Mouse (Mus musculus) G1E (cell line): ENCODE measurements at regions not wholly inside any gene's neighbourhood (a gene's known extent, or its start where the extent isn't known, plus 50 kb on each side); places are given as distances from the start of the nearest gene placed in this dataset.

Experiments
- ATAC-seq: 2 replicates; pipeline ENCODE4 v1.8.0; 2016; ENCODE audit warnings: mild to moderate bottlenecking; ENCODE audit not compliant: insufficient number of reproducible peaks, poor library complexity, low FRiP score, severe bottlenecking; ENCODE audit errors: extremely low read depth
- DNase-seq: peaks from one replicate; pipeline ENCODE4 v3.0.0; 2012; ENCODE audit warnings: low spot score
- H3K27me3 ChIP-seq: 2 replicates; pipeline ENCODE4 v1.6.1; 2012; ENCODE audit warnings: mild to moderate bottlenecking, low read length, inconsistent platforms; ENCODE audit not compliant: insufficient read depth
- H3K36me3 ChIP-seq: replicated peaks from 2 replicates; pipeline ENCODE3; 2012; ENCODE audit warnings: mild to moderate bottlenecking, inconsistent platforms
- H3K4me1 ChIP-seq: 2 replicates; pipeline ENCODE4 v1.6.1; 2012; ENCODE audit warnings: low read depth, low read length, inconsistent platforms, mixed read lengths; ENCODE audit not compliant: insufficient read depth
- H3K4me3 ChIP-seq: 2 replicates; pipeline ENCODE4 v1.5.1; 2012; ENCODE audit warnings: low read depth, mild to moderate bottlenecking, inconsistent platforms, low read length, moderate library complexity, mixed read lengths
- H3K9me3 ChIP-seq: replicated peaks from 2 replicates; pipeline ENCODE4 v1.6.1; 2012; ENCODE audit warnings: inconsistent platforms
- CTCF ChIP-seq: IDR thresholded peaks from 2 replicates; pipeline ENCODE4 v1.5.1; 2012; ENCODE audit warnings: low read depth, low read length, inconsistent platforms, mixed read lengths
- GATA1 ChIP-seq: IDR thresholded peaks from 2 replicates; pipeline ENCODE4 v1.6.1; 2012; ENCODE audit warnings: borderline replicate concordance, low read length, inconsistent platforms, mixed read lengths
- GATA2 ChIP-seq: IDR thresholded peaks from 2 replicates; pipeline ENCODE4 v1.6.1; 2012; ENCODE audit warnings: low read depth, low read length, inconsistent platforms, borderline replicate concordance
- POLR2AphosphoS5 ChIP-seq: IDR thresholded peaks from 2 replicates; pipeline ENCODE4 v1.6.1; 2012; ENCODE audit warnings: low read depth, low read length, inconsistent platforms; ENCODE audit not compliant: insufficient replicate concordance
- TAL1 ChIP-seq: conservative IDR thresholded peaks from 2 replicates; pipeline ENCODE4 v1.6.1; 2012; ENCODE audit warnings: low read depth, low read length, inconsistent platforms, mixed read lengths

DNA sequence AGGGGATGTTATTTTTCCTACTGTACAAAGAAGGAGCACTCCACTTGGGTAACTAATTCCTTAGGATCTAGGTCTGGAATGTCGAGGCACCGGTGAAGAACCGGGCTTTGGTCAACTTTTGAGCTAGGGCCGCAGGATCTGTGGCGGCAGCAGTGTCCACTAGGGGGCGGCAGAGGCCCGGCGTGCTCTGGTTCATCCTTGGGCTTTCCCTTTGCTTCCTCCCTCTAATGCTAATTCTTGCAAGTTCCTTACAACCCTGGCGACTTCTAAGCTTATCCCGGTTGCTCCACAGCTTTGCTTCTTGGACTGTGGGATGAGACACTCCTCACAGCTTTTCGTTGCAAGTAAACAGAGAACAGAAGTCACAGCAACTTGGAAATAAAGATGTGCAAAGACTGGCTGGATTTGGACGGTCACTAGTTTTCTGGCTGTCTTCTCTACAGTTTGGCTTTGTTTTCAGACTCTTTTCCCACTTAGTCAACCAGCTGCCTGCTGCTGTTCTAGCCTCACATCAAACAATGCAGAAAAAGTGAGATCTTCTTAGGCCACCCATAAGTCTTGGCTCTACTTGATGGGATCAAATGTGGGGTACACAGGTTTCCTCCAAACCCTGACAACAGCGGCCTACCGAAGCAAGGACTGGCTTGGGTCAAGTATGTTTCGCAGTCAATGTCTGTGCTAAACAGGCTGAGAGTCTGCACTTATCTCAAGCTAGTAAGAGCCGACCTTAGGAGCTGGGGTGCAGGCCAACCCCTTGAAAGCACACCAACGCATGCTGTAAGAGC lies 51.2 kb upstream of the Tmem72 start:
- H3K36me3 ChIP-seq: no peaks in the 10 kb centered on the region
- H3K4me3 ChIP-seq: no peak overlapping the region
- peaks cover 58% of the 10 kb centered on the region for H3K9me3 ChIP-seq
- H3K27me3 ChIP-seq: no peaks in the 10 kb centered on the region
- DNase-seq (no peak), ATAC-seq (no peak)
- TF ChIP-seq CTCF (0 out of 2 replicates have a peak, but pooled peaks have one; percentile 10), TAL1 (no peak), POLR2AphosphoS5 (no peak)
- H3K4me1 ChIP-seq: no peaks in the 10 kb centered on the region

DNA sequence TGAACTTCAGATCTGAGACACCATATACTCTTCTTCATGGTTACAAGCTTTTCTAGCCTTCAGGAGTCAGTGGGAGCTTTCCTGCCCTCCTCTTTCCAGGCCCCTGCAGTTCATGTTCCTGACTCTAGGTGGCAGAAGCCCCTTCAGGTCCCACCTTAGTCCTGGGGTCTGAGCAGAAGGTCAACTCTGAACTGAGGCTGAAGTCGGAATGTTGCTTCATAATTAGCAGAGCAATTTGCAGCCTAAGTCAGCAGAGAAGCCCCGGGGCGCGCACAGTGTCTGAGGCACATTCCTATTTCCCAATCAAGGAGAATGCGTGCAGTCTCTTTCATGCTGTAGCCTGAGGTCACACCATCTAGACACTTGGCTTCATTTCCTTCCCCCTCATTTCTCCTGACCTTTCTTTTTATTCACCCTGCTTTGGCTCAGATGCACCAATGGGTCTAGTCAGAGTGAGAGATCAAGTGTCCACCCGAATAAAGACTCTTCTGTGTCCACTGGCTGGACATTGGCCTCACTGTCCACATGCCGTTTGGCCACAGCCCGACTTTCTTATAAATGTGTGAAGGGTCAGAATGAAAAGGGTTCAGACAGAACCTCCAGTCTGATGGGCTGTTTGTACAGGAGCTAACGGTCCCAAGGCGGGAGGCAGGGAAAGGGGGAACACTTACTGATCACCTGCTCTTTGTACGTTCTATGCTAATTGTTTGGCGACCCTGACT lies 58.4 kb upstream of the Tmem72 start:
- H3K27me3 ChIP-seq: no peaks in the 10 kb centered on the region
- no peaks in the 10 kb centered on the region for H3K36me3 ChIP-seq
- no peaks in the 10 kb centered on the region for H3K4me1 ChIP-seq
- ATAC-seq (no peak), DNase-seq (no peak)
- H3K9me3 ChIP-seq: peaks cover 67% of the 10 kb centered on the region
- no peak overlapping the region for H3K4me3 ChIP-seq
- TF ChIP-seq CTCF (no peak), GATA1 (no peak), GATA2 (no peak), TAL1 (no peak), POLR2AphosphoS5 (no peak)

DNA sequence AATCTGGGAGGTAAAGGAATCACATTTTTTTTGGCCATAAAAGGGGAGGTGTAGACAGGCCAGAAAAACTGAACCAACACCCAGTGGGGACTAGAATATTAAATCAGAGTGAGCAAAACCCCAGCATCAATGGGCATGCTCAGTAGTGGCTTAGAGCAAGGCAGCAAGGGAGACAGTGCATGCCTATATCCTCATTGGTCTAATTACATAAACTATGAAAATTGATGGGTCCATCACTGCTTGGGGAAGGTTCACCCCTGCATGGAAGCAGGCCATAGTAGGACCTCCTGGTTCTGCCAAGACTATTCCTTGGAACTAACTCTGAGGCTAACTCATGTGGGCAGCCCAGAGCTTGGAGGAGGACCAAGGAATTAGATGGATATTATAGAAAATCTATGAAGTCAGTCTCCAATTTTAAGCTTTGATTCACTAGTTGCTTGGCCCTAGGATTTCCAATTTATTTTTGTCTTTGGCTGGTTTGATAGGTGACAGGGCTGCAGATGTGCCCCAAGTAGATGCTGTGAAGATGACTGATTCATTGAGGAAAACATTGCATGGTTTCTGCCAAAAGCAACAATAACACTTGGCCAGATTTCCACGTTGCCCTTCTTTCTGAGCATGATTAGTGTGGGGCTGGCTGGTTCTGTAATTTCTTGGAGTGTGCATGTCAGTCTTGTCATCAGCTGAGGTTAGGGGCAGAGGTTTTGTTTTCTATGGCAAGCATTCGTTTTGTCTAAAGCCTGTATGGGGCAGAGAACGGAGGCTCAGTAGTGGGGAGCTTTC lies 70.0 kb upstream of the Tmem72 start:
- ATAC-seq (no peak), DNase-seq (no peak)
- no peaks in the 10 kb centered on the region for H3K4me1 ChIP-seq
- H3K36me3 ChIP-seq: no peaks in the 10 kb centered on the region
- TF ChIP-seq CTCF (no peak), GATA1 (no peak)
- H3K9me3 ChIP-seq: peaks cover 21% of the 10 kb centered on the region
- no peaks in the 10 kb centered on the region for H3K27me3 ChIP-seq
- H3K4me3 ChIP-seq: no peak overlapping the region

DNA sequence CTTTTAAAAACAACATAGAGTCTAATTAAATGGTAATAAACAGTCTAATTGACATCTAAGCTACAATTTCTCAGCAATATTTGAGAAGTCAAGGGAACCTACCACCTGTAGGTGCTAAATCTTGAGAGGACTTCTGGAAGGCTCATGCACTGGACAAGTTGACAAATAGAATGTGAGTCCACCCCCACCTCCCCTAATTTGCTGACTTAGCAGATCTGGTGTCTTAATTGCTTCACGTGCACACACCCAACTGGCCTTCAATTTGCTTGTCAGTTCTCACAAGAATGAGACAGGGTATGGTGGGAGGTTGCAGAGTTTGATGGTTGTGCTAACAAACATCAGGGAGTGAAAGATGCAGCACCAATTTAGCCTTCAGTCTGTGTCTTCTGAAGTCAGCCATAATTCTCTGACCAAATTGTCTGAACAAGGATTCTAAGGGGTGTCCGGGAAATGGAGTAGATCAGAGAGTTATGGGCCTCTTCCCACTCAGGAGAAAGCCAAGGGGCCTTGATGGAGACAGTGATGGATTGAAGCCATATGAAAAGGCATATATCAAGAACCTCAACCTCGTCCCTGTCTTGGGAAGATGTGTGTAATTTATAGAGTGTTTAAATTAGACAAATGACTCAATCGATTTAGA lies 76.7 kb upstream of the Tmem72 start:
- Histone ChIP-seq H3K27me3 (no peaks in the 10 kb centered on the region), H3K4me3 (no peak overlapping the region), H3K4me1 (no peaks in the 10 kb centered on the region), H3K9me3 (peaks cover 34% of the 10 kb centered on the region), H3K36me3 (no peaks in the 10 kb centered on the region)
- no peak for ATAC-seq
- no peak for DNase-seq
- TF ChIP-seq POLR2AphosphoS5 (no peak), TAL1 (no peak), GATA2 (no peak), CTCF (no peak), GATA1 (no peak)

DNA sequence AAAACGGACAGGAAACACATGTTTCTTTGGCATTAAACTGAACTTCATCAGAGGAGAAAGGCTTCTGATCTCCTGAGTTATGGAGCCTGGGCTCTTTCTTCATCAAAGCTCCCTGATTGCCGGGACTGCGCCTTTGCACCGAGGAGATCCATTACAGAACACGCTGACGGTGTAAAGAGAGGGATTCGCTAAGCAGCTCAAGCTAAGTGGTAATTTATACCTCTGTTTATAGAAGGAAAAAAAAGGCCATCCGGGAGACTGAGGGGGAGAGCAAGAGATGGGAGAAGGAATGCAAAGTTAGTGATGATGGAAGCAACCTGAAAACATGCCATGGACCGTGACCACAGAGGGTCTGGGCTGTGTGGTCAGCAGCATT lies 77.2 kb upstream of the Tmem72 start:
- Histone ChIP-seq H3K36me3 (no peaks in the 10 kb centered on the region), H3K4me1 (no peaks in the 10 kb centered on the region), H3K27me3 (no peaks in the 10 kb centered on the region), H3K9me3 (peaks cover 32% of the 10 kb centered on the region), H3K4me3 (no peak overlapping the region)
- TF ChIP-seq GATA2 (no peak), CTCF (no peak), POLR2AphosphoS5 (no peak), TAL1 (no peak), GATA1 (no peak)
- DNase-seq: no peak
- ATAC-seq: no peak

DNA sequence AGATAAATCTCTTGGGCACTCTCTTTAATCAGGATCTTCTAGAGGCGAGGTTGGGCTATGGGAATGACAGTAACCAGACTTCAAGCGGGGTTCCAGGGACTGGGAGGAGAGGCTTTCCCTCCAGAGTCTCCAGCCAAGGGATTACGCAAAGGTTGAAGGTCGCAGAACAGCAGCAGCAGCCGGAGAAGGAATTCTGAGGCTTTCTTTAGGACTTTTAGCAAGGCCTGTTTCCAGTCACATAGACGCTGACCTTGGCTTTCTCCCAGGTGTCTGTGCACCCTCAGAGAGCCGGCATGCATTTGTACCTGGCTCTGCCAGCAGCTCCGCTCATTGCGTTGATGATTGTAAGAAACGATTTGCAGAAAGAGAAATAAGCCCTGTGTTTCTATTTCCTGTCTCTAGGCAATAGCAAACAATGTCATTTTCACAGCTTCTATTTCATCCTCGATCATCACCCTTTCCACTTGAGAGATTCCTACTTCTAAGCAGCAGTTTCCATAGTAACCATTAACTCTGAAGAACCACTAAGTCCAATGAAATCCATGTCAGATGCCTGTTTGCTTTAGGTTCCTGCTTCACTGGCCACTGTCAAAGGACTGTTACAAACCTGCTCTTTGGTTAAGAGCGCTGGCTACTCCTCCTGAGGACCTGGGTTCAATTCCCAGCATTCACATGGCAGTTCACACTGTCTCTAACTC lies 104.7 kb upstream of the Tmem72 start:
- H3K4me3 ChIP-seq: no peak overlapping the region
- TF ChIP-seq GATA2 (no peak), TAL1 (no peak), GATA1 (no peak), POLR2AphosphoS5 (no peak), CTCF (no peak)
- H3K27me3 ChIP-seq: no peaks in the 10 kb centered on the region
- no peak for ATAC-seq
- peaks cover 37% of the 10 kb centered on the region for H3K9me3 ChIP-seq
- no peaks in the 10 kb centered on the region for H3K36me3 ChIP-seq
- no peak for DNase-seq
- H3K4me1 ChIP-seq: no peaks in the 10 kb centered on the region
